11 mouse cellular contexts compared by ENCODE assay signal in genomic region chr5:142878570-142878969, GRCm38 (mm10). TPM values are rescaled to one million over a fixed set of nuclear protein-coding genes. Genes with fewer than 3 reads are reported as not detected.
A peak's percentile ranks its signal among the peaks of the same experiment; 100 is the strongest.
DNase-seq lines count a peak whose midpoint lies in the region; ATAC-seq lines count a peak whose summit lies in the region.
"Had no signal": no experiment of that assay in that cellular context is flagged by ENCODE, and none has a peak within 500 bp of the region (broad histone marks: within the 10 kb centered on the region; RNA-seq: fewer than 3 reads in every experiment).

No protein-coding gene starts in this region.

- no peaks in the 10 kb centered on the region for H3K27me3 ChIP-seq in kidney, embryonic 14.5 days (ENCODE audit: control insufficient read depth, insufficient read depth, low read length)
- H3K27me3 ChIP-seq: embryonic facial prominence, embryonic 12.5 days; stomach, embryonic 15.5 days had no signal

- H3K27ac ChIP-seq in kidney, embryonic 14.5 days (ENCODE audit: low read depth, low read length): no peak overlapping the region
- H3K27ac ChIP-seq: embryonic facial prominence, embryonic 12.5 days; hindbrain, postnatal 0 days; stomach, embryonic 15.5 days had no signal

- H3K9ac ChIP-seq in kidney, embryonic 14.5 days (ENCODE audit: low read depth, low read length): no peak overlapping the region
- H3K9ac ChIP-seq: embryonic facial prominence, embryonic 12.5 days; forebrain, postnatal 0 days; stomach, embryonic 15.5 days had no signal

- H3K4me3 ChIP-seq in kidney, embryonic 14.5 days (ENCODE audit: low read length): no peak overlapping the region
- H3K4me3 ChIP-seq: embryonic facial prominence, embryonic 12.5 days; stomach, embryonic 15.5 days had no signal

- DNase-seq in heart, adult 11 months: peak; percentile 92
- no peak for DNase-seq in heart, postnatal 4 days
- DNase-seq in MN1 (ENCODE audit: low spot score): peak; percentile 92
- DNase-seq in cerebellum, adult 9-11 months: peak; percentile 81
- DNase-seq in urinary bladder, postnatal 10 days (ENCODE audit: low spot score): no peak

- peaks cover 6% of the 10 kb centered on the region; the same call in 1 of the 2 replicates for H3K4me1 ChIP-seq in kidney, embryonic 14.5 days (ENCODE audit: control insufficient read depth, insufficient read depth, low read length)

- no peaks in the 10 kb centered on the region for H3K9me3 ChIP-seq in kidney, embryonic 14.5 days (ENCODE audit: control insufficient read depth, low read length)
- H3K9me3 ChIP-seq: embryonic facial prominence, embryonic 12.5 days; stomach, embryonic 15.5 days had no signal

- H3K4me2 ChIP-seq in kidney, embryonic 14.5 days (replicated peaks; ENCODE audit: low read depth, low read length): no peak overlapping the region
- H3K4me2 ChIP-seq: embryonic facial prominence, embryonic 12.5 days; stomach, embryonic 15.5 days had no signal

- peaks cover 39% of the 10 kb centered on the region for H3K36me3 ChIP-seq in kidney, embryonic 14.5 days (ENCODE audit: control insufficient read depth, insufficient read depth, low read length)

- 80% methylated on average over 15 of the region's 15 CpGs for WGBS in kidney, embryonic 14.5 days

- peak; percentile 45 for ATAC-seq in megakaryocyte progenitor cell, adult 5-6 weeks (replicated peaks; ENCODE audit: poor library complexity)
- no peak for ATAC-seq in kidney, embryonic 14.5 days (ENCODE audit: low FRiP score, low TSS enrichment)

RNA-seq across cellular contexts. Expression of gene Fbxl18, which starts 16.7 kb away (rescaled TPM):
- total RNA-seq in heart, postnatal 4 days (2021): 1 to 10 TPM; 9.4 to 9.5 TPM
- 1.9 and 2.2 TPM in 2 replicates for total RNA-seq in megakaryocyte progenitor cell, adult 5-6 weeks (2015)
- 2.4 and 2.6 TPM in 2 replicates for total RNA-seq in megakaryocyte progenitor cell, adult 5-6 weeks (2017)
- polyA plus RNA-seq in kidney, embryonic 14.5 days (2014; fragmentation: Nextera tagmentation; extraction: Ambion mirVana): 11.7 and 14.6 TPM in 2 replicates

RNA-seq across cellular contexts. Expression of gene Actb, which starts 28.0 kb away (rescaled TPM):
- total RNA-seq in heart, postnatal 4 days (2021): 1,000 to 10,000 TPM; 2,345 to 2,495 TPM
- total RNA-seq in megakaryocyte progenitor cell, adult 5-6 weeks (2015): 5,014 and 5,318 TPM in 2 replicates
- total RNA-seq in megakaryocyte progenitor cell, adult 5-6 weeks (2017): 3,372 and 3,558 TPM in 2 replicates
- polyA plus RNA-seq in kidney, embryonic 14.5 days (2014; fragmentation: Nextera tagmentation; extraction: Ambion mirVana): 14,375 and 16,963 TPM in 2 replicates

Comparison
In these comparisons a context has a peak if more than half of its experiments do, and no peak if none do; other contexts are left out.
1. DNase-seq: peak in heart, adult 11 months (single experiment), MN1 (single experiment) and cerebellum, adult 9-11 months (single experiment); none in heart, postnatal 4 days (single experiment) and urinary bladder, postnatal 10 days (single experiment).